Mouse (Mus musculus) embryonic fibroblast, embryonic 13.5 days (primary cell): ENCODE results near the gene Gm12166. TPM values are rescaled to one million over a fixed set of nuclear protein-coding genes. Genes with fewer than 3 reads are reported as not detected.
"Not testable (repeated sequence)": the region's sequence is repeated elsewhere in the genome, so short reads cannot be mapped to it uniquely, and the experiment has no call there.

Experiments used
- H3K27ac ChIP-seq: 2 replicates; pipeline ENCODE4 v1.5.1; 2012; ENCODE audit warnings: low read length, control low read depth, inconsistent platforms; ENCODE audit not compliant: insufficient read depth
- H3K4me1 ChIP-seq: 2 replicates; pipeline ENCODE4 v1.6.1; 2011; ENCODE audit warnings: low read length; ENCODE audit not compliant: control insufficient read depth, insufficient read depth
- H3K4me3 ChIP-seq: 2 replicates; pipeline ENCODE4 v1.5.1; 2011; ENCODE audit warnings: mild to moderate bottlenecking, control low read depth, low read length; ENCODE audit not compliant: insufficient read depth
- CTCF ChIP-seq: IDR thresholded peaks from 2 replicates; pipeline ENCODE4 v1.5.1; 2011; ENCODE audit warnings: mild to moderate bottlenecking, control low read depth, low read length, moderate library complexity, borderline replicate concordance; ENCODE audit not compliant: insufficient read depth
- POLR2A ChIP-seq: IDR thresholded peaks from 2 replicates; pipeline ENCODE4 v1.6.1; 2011; ENCODE audit warnings: low read depth, mild to moderate bottlenecking, control low read depth, low read length, moderate library complexity
- polyA plus RNA-seq: library from polyadenylated mRNA; stranded (reverse); fragments of >200 nt; gene quantifications from 2 replicates; pipeline ENCODE4 v1.2.4, GENCODE M21; 2011; ENCODE audit warnings: low read depth; ENCODE audit not compliant: missing spikeins, insufficient read length

The Gm12166 gene
- polyA plus RNA-seq, 1 experiment: 3.0 TPM

DNA sequence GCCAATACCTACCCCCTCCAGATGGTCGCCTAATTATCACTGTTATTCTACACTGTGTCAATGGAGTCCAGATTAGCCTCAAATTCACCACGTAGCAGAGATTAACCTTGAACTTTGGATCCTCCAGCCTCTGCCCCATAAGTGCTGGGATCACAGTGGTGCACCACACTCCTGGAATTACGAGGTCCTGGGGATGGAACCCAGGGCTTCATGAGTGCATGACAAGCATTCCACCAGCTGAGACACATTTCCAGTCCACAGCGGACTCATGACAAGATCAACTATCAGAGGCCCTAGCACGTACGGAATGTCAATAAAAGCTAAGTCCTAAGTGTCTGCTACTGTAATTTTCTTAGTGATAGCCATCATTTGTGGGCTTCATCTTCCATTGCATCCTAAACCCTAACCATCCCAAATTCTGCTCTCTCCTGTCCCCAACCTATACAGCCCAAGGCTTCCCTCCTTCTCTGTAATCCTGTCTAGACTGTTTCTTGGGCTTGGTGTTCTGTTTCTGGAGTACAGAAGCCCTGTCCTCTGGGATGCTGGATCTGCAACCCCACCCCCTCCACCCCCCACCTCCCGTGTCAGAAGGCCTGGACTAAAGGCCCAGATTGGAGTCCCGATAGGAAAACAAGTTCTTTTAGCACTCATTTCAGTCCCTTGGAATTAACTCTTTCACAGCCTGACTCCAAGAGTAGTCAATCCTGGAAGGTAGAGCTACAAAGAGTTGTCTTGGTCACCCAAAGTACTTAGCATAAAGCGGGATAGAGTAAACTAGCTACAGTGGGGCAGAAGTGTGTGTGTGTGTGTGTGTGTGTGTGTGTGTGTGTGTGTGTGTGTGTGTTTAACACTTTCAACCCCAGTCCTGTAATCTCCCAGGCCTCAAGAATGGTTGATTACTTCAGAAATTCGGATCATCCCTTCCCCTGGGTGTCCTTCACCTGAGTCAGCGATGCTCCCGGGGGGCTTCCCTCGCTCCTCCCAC, 3.1 kb upstream of the Gm12166 start:
- Histone ChIP-seq H3K27ac (peak overlapping the region; percentile 51; the same call in 1 of the 2 replicates), H3K4me1 (peaks cover 8% of the 10 kb centered on the region; the same call in 1 of the 2 replicates), H3K4me3 (peak overlapping the region; percentile 89; the same call in 1 of the 2 replicates)
- TF ChIP-seq POLR2A: no peak
- TF ChIP-seq CTCF: no peak

GRCm38 (mm10) chr11:46054311-46054710, 2.2 kb upstream of the Gm12166 start:
- TF ChIP-seq POLR2A (no peak), CTCF (no peak)
- no peak overlapping the region for H3K27ac ChIP-seq
- peaks cover 4% of the 10 kb centered on the region; the same call in 1 of the 2 replicates for H3K4me1 ChIP-seq
- no peak overlapping the region for H3K4me3 ChIP-seq

DNA sequence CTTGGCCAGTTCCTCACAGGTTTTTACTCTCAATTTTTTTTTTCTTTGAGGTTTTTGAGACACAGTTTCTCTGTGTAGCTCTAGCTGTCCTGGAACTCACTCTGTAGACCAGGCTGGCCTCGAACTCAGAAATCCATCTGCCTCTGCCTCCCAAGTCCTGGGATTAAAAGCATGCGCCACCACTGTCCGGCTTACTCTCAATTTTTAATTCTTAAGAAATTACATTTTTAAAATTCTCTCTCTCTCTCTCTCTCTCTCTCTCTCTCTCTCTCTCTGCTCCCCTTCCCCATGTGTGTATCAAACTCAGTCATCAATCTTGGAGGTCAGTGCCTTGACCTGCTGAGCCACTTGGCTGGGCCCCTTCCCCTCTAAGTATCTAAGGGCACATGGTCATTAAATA, 1.3 kb upstream of the Gm12166 start:
- not testable (repeated sequence) for H3K27ac ChIP-seq, H3K4me3 ChIP-seq

DNA sequence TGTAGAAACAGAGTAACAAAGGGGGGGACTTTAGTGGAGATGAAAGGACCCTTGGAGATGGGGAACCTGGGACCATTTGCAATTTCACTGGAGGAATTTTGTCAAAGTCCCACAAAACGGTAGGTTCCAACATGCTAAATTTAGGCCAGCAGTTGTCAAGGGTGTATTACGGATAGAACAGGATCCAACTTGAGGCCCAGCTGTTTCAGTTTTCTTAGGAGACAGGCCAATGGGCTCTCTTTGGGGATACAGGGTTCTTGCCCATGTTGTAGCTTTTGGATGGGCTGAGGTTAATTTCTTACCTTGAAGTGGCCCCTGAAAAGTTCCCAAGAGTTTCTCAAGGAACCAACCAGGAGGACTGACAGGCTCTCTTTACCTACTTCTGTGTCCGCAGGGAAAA, 4.9 kb downstream of the Gm12166 start:
- Histone ChIP-seq H3K4me1 (no peaks in the 10 kb centered on the region), H3K4me3 (no peak overlapping the region), H3K27ac (no peak overlapping the region)
- TF ChIP-seq CTCF: no peak
- no peak for TF ChIP-seq POLR2A

More for the DNA sequence above, 1.3 kb upstream of the Gm12166 start:
- not testable (repeated sequence) for H3K4me1 ChIP-seq

DNA sequence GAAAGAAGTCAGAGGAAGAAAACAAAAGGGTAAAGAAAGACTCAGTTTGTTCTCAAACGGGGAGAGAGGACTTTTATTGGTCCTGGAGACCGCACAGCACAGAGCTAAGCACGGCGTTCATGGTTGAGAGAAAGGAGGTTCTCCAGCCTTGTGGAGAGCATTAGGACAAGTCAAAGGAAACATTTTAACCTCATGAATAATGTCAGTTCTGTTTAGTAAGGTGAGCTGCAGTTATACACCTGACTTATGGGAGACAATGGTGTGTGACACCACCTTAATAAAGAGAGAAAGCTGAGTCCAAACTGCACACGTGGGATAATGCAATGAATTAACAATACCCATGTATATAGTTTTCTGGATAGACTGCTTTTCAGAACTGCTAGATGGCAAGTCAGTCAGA, 7.3 kb downstream of the Gm12166 start:
- TF ChIP-seq CTCF: no peak
- no peak for TF ChIP-seq POLR2A
- Histone ChIP-seq H3K4me3 (no peak overlapping the region), H3K27ac (no peak overlapping the region), H3K4me1 (0 out of 2 replicates have a peak, but pooled peaks cover under 1% of the 10 kb centered on the region)

- no peak overlapping the region for H3K4me3 ChIP-seq
- H3K27ac ChIP-seq: no peak overlapping the region
- peaks cover 10% of the 10 kb centered on the region; the same call in 1 of the 2 replicates for H3K4me1 ChIP-seq
- no peak for TF ChIP-seq CTCF
- TF ChIP-seq POLR2A: no peak
Measured at GRCm38 (mm10) chr11:46041607-46042267, 10.4 kb downstream of the Gm12166 start.

GRCm38 (mm10) chr11:46040841-46041556, 11.1 kb downstream of the Gm12166 start:
- Histone ChIP-seq H3K27ac (no peak overlapping the region), H3K4me3 (no peak overlapping the region), H3K4me1 (peaks cover 10% of the 10 kb centered on the region; the same call in 1 of the 2 replicates)
- TF ChIP-seq POLR2A (no peak), CTCF (no peak)

DNA sequence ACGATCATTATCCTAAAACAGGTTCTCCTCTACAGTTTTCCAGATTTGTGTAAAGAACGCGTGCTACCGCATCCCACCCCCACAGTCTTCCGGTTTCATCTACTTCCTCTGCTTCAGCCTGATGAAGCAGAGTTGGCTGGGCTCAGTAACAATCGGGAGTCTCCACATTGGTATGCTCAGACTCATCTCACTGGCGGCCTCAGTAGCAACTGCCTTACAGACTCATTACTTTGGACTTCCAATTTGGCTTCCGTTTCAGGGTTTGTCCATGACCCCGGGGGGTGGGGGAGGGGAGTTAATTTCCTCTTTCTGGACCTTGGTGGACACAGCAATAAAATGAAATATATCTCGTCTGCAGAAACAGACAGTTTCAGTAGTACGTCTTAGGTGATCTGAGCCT, 12.8 kb downstream of the Gm12166 start:
- H3K4me3 ChIP-seq: no peak overlapping the region
- peaks cover 10% of the 10 kb centered on the region; the same call in 1 of the 2 replicates for H3K4me1 ChIP-seq
- TF ChIP-seq POLR2A: no peak
- TF ChIP-seq CTCF: no peak
- peak overlapping the region; percentile 91 for H3K27ac ChIP-seq

GRCm38 (mm10) chr11:46038901-46039300, 13.2 kb downstream of the Gm12166 start:
- peak overlapping the region; percentile 71 for H3K27ac ChIP-seq

More at GRCm38 (mm10) chr11:46038901-46039300, 13.2 kb downstream of the Gm12166 start:
- Histone ChIP-seq H3K4me3 (no peak overlapping the region), H3K4me1 (peaks cover 10% of the 10 kb centered on the region; the same call in 1 of the 2 replicates)
- TF ChIP-seq POLR2A: no peak
- TF ChIP-seq CTCF: no peak
